7 mouse cellular contexts compared by ENCODE assay signal in the genomic region with DNA sequence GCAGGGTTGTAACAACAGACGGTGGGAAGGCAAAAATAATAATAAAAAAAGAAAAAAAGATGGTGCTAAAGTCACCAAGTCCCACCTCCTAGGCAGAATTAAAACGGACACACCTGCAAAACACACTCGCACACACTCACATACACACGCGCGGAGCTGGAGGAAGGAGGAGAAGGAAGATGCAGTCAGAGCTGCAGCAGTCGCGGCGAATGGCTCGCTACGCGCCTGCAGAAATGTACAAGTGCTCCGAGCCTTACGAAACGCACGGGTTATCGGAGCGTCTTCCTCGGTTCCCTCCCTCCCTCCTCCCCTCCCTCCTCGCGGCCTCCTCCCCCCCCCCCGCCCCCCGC.
DNase-seq lines count a peak whose midpoint lies in the region; ATAC-seq and TF ChIP-seq lines count a peak whose summit lies in the region.

No protein-coding gene starts in this region.

- DNase-seq in spleen, adult 2 months (ENCODE audit: low read depth in 1 of 2, low spot score in 2 of 2) = no peak
- no peak for DNase-seq in spleen, adult 18-20 months
- peak; percentile 62 for DNase-seq in embryo, embryonic 10.5 days (ENCODE audit: low spot score)
- DNase-seq in right cerebral cortex, postnatal 25 days = peak; percentile 60

- no peaks in the 10 kb centered on the region for H3K4me1 ChIP-seq in spleen, adult 2 months (ENCODE audit: control insufficient read depth, insufficient read depth, insufficient read length)
- H3K4me1 ChIP-seq in hindbrain, embryonic 16.5 days (ENCODE audit: control insufficient read depth, insufficient read depth, low read depth, low read length) = peaks cover 24% of the 10 kb centered on the region
- no peaks in the 10 kb centered on the region for H3K4me1 ChIP-seq in liver, embryonic 16.5 days (ENCODE audit: control insufficient read depth, low read depth, low read length)

- ATAC-seq in hindbrain, embryonic 16.5 days = peak; percentile 76
- ATAC-seq in liver, embryonic 16.5 days (ENCODE audit: low read depth) = no peak
- no peak for ATAC-seq in monocyte, adult 5-6 weeks (replicated peaks; ENCODE audit: insufficient number of reproducible peaks, low FRiP score, low TSS enrichment, poor library complexity, severe bottlenecking)

- no peaks in the 10 kb centered on the region for H3K9me3 ChIP-seq in hindbrain, embryonic 16.5 days (ENCODE audit: control insufficient read depth, low read length)
- H3K9me3 ChIP-seq in liver, embryonic 16.5 days (replicated peaks; ENCODE audit: control insufficient read depth, low read length) = no peaks in the 10 kb centered on the region

- under 1% methylated on average over 14 of the region's 23 CpGs for WGBS in spleen, adult 2 months
- 0% methylated on average over 15 of the region's 23 CpGs for WGBS in hindbrain, embryonic 16.5 days
- WGBS in liver, embryonic 16.5 days (ENCODE audit: insufficient replicate concordance) = under 1% methylated on average over 19 of the region's 23 CpGs

- no peak for TF ChIP-seq POLR2A in spleen, adult 2 months (IDR thresholded peaks at IDR 0.05; ENCODE audit: low read depth, low read length)

- no peaks in the 10 kb centered on the region for H3K36me3 ChIP-seq in spleen, adult 2 months (ENCODE audit: control insufficient read depth, insufficient read depth, low read length)
- H3K36me3 ChIP-seq in hindbrain, embryonic 16.5 days (ENCODE audit: control insufficient read depth, insufficient read depth, low read length) = no peaks in the 10 kb centered on the region
- H3K36me3 ChIP-seq in liver, embryonic 16.5 days (ENCODE audit: control insufficient read depth, insufficient read depth) = no peaks in the 10 kb centered on the region

- H3K9ac ChIP-seq in hindbrain, embryonic 16.5 days (ENCODE audit: low read depth, low read length) = peak overlapping the region; percentile 86
- H3K9ac ChIP-seq in liver, embryonic 16.5 days (ENCODE audit: low read depth, low read length) = no peak overlapping the region

- TF ChIP-seq CTCF in spleen, adult 2 months (IDR thresholded peaks at IDR 0.05; ENCODE audit: extremely low read depth, insufficient read depth, insufficient read length, insufficient replicate concordance) = no peak

- H3K4me3 ChIP-seq in spleen, adult 2 months (ENCODE audit: extremely low read depth, insufficient read depth, insufficient read length) = peak overlapping the region; percentile 26; the same call in 1 of the 2 replicates
- H3K4me3 ChIP-seq in hindbrain, embryonic 16.5 days (ENCODE audit: low read length) = peak overlapping the region; percentile 78
- H3K4me3 ChIP-seq in liver, embryonic 16.5 days (ENCODE audit: low read depth, low read length) = peak overlapping the region; percentile 19

- peak overlapping the region; percentile 87 for H3K4me2 ChIP-seq in hindbrain, embryonic 16.5 days (ENCODE audit: low read length)
- H3K4me2 ChIP-seq in liver, embryonic 16.5 days (ENCODE audit: low read depth, low read length) = peak overlapping the region; percentile 37

- H3K27ac ChIP-seq in spleen, adult 2 months (ENCODE audit: insufficient read depth, low read length) = no peak overlapping the region
- H3K27ac ChIP-seq in hindbrain, embryonic 16.5 days (ENCODE audit: low read depth, low read length) = peak overlapping the region; percentile 93
- H3K27ac ChIP-seq in liver, embryonic 16.5 days (ENCODE audit: low read length) = no peak overlapping the region

- H3K27me3 ChIP-seq in spleen, adult 2 months (ENCODE audit: control insufficient read depth, insufficient read depth, low read length) = peaks cover 22% of the 10 kb centered on the region
- peaks cover 8% of the 10 kb centered on the region; the same call in 1 of the 2 replicates for H3K27me3 ChIP-seq in hindbrain, embryonic 16.5 days (replicated peaks; ENCODE audit: control insufficient read depth, insufficient read depth, low read length)
- H3K27me3 ChIP-seq in liver, embryonic 16.5 days (ENCODE audit: control insufficient read depth, insufficient read depth, low read depth, low read length) = peaks cover 67% of the 10 kb centered on the region

Comparison
In these comparisons a context has a peak if more than half of its experiments do, and no peak if none do; other contexts are left out.
1. DNase-seq: peak in embryo, embryonic 10.5 days (single experiment) and right cerebral cortex, postnatal 25 days (single experiment); none in spleen, adult 2 months (0 of 2) and spleen, adult 18-20 months (0 of 2).
2. H3K4me3 ChIP-seq: peak in every context shown above with its lines; median percentile 78 in hindbrain, embryonic 16.5 days; 26 in spleen, adult 2 months; 19 in liver, embryonic 16.5 days.